Comparison of ENCODE assay signal across 8 mouse cellular contexts in genomic region chr19:46961652-46962051, GRCm38 (mm10). TPM values are rescaled to one million over a fixed set of nuclear protein-coding genes. Genes with fewer than 3 reads are reported as not detected.
DNase-seq lines count a peak whose midpoint lies in the region; ATAC-seq and TF ChIP-seq lines count a peak whose summit lies in the region.

No protein-coding gene starts in this region.

- intact Hi-C loops in gastrocnemius, adult 2 months (cut with DNase I) = loop anchor here (5.0 kb wide), 1 partner anchor 54 kb away; no protein-coding TSS in a partner anchor

- H3K4me1 ChIP-seq in hindbrain, postnatal 0 days (ENCODE audit: insufficient read depth, low read length) = peaks cover 15% of the 10 kb centered on the region

- H3K9ac ChIP-seq in hindbrain, postnatal 0 days (replicated peaks; ENCODE audit: low read length) = peak overlapping the region; percentile 88

- peak; percentile 94 for ATAC-seq in hindbrain, postnatal 0 days
- ATAC-seq in megakaryocyte, adult 5-6 weeks (ENCODE audit: poor library complexity, severe bottlenecking) = peak; percentile 84

- under 1% methylated on average over 36 of the region's 36 CpGs for WGBS in hindbrain, postnatal 0 days

- H3K36me3 ChIP-seq in hindbrain, postnatal 0 days (ENCODE audit: insufficient read depth, low read length) = no peaks in the 10 kb centered on the region

- peak overlapping the region; percentile 91 for H3K27ac ChIP-seq in gastrocnemius, adult 2 months
- peak overlapping the region; percentile 100 for H3K27ac ChIP-seq in hindbrain, postnatal 0 days

- H3K27me3 ChIP-seq in hindbrain, postnatal 0 days (ENCODE audit: insufficient read depth, low read length) = no peaks in the 10 kb centered on the region

- peak overlapping the region; percentile 73 for H3K4me2 ChIP-seq in hindbrain, postnatal 0 days (ENCODE audit: low read depth, low read length)

- DNase-seq in T-cell, adult 2 months (ENCODE audit: low spot score) = peak; percentile 80
- peak; percentile 60 to 83 for DNase-seq in cerebellum, postnatal 4 days (ENCODE audit: low spot score in 2 of 2)
- DNase-seq in gastrocnemius, adult 2 months = peak; percentile 89
- DNase-seq in hindbrain, postnatal 0 days (ENCODE audit: low spot score) = peak; percentile 94
- peak; percentile 72 to 82 for DNase-seq in left cerebral cortex, adult 8-10 months (ENCODE audit: low spot score in 2 of 2)
- DNase-seq in right cerebral cortex, adult 18-20 months = peak; percentile 90
- peak; percentile 32 for DNase-seq in urinary bladder, postnatal 10 days (ENCODE audit: low spot score)

- peak overlapping the region; percentile 93 for H3K4me3 ChIP-seq in gastrocnemius, adult 2 months
- H3K4me3 ChIP-seq in hindbrain, postnatal 0 days (ENCODE audit: low read length) = peak overlapping the region; percentile 79

- no peak for TF ChIP-seq CTCF in gastrocnemius, adult 2 months (IDR thresholded peaks at IDR 0.05)
- 0 out of 2 replicates have a peak, but pooled peaks have one; percentile 1 for TF ChIP-seq CTCF in hindbrain, postnatal 0 days (IDR thresholded peaks at IDR 0.05; ENCODE audit: low read depth)

- H3K9me3 ChIP-seq in hindbrain, postnatal 0 days (ENCODE audit: low read length) = no peaks in the 10 kb centered on the region

RNA-seq across cellular contexts. Expression of gene Ina, which starts 52.8 kb away (rescaled TPM):
- total RNA-seq in gastrocnemius, adult 2 months (2021) = not detected
- 217 and 280 TPM in 2 replicates for total RNA-seq in hindbrain, postnatal 0 days (2014; rRNA removed)
- 294 and 315 TPM in 2 replicates for polyA plus RNA-seq in hindbrain, postnatal 0 days (2015; fragmentation: Nextera tagmentation; extraction: Ambion mirVana)
- total RNA-seq in left cerebral cortex, adult 8-10 months (2022) = 100 to 1,000 TPM; 175 to 187 (median 178) TPM
- total RNA-seq in megakaryocyte, adult 5-6 weeks (2015) = not detected in 2 replicates
- total RNA-seq in megakaryocyte, adult 5-6 weeks (2017) = not detected in 2 replicates

RNA-seq across cellular contexts. Expression of gene Nt5c2, which starts 53.3 kb away (rescaled TPM):
- 10 to 100 TPM in 1 of 2 experiments, 1 to 10 TPM in 1; 9.5 to 18.2 TPM for total RNA-seq in gastrocnemius, adult 2 months (2021)
- 43.4 and 44.2 TPM in 2 replicates for total RNA-seq in hindbrain, postnatal 0 days (2014; rRNA removed)
- polyA plus RNA-seq in hindbrain, postnatal 0 days (2015; fragmentation: Nextera tagmentation; extraction: Ambion mirVana) = 79.8 and 80.7 TPM in 2 replicates
- total RNA-seq in left cerebral cortex, adult 8-10 months (2022) = 10 to 100 TPM; 70.8 to 83.9 (median 82.1) TPM
- total RNA-seq in megakaryocyte, adult 5-6 weeks (2015) = 32.5 and 36.1 TPM in 2 replicates
- 42.1 and 43.6 TPM in 2 replicates for total RNA-seq in megakaryocyte, adult 5-6 weeks (2017)

Comparison
In these comparisons a context has a peak if more than half of its experiments do, and no peak if none do; other contexts are left out.
1. Peak in every context shown above with its lines: DNase-seq, ATAC-seq, H3K4me3 ChIP-seq and H3K27ac ChIP-seq.
2. DNase-seq: peak in every context shown above with its lines; median percentile 94 in hindbrain, postnatal 0 days; 90 in right cerebral cortex, adult 18-20 months; 89 in gastrocnemius, adult 2 months; 80 in T-cell, adult 2 months; 77 in left cerebral cortex, adult 8-10 months; 72 in cerebellum, postnatal 4 days; 32 in urinary bladder, postnatal 10 days.
3. RNA of gene Ina, which starts 52.8 kb away (total RNA-seq): 217 to 280 TPM in hindbrain, postnatal 0 days and 175 to 187 TPM in left cerebral cortex, adult 8-10 months; not detected in gastrocnemius, adult 2 months and not detected in megakaryocyte, adult 5-6 weeks; every median in the first group is over 100 times any median in the second.